Mouse (Mus musculus): Measurements from ENCODE around the gene Nap1l1.

Nap1l1 gene

GRCm38 (mm10) chr10:111516804-111517436 is 43.9 kb downstream of the Nap1l1 start:
- no peak for DNase-seq

DNA sequence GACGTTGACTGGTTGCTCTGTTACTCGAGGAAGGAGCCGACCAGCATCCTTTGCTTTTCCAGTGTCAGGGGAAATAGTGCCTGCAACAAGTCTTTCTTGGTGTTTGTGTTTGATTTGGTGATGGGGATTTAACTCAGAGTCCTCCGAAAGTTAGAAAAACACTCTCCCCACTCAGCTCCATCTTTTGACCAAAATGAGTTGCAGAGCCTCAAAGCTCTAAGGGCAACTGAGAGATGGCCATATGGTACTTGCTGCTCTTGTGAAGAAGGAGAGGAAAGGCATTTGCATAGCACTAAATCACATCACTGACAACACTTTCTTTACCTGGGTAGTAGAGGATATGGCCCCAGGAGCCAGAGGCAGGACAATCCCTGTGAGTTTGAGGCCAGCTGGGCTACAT is 45.3 kb downstream of the Nap1l1 start:
- DNase-seq = no peak

DNA sequence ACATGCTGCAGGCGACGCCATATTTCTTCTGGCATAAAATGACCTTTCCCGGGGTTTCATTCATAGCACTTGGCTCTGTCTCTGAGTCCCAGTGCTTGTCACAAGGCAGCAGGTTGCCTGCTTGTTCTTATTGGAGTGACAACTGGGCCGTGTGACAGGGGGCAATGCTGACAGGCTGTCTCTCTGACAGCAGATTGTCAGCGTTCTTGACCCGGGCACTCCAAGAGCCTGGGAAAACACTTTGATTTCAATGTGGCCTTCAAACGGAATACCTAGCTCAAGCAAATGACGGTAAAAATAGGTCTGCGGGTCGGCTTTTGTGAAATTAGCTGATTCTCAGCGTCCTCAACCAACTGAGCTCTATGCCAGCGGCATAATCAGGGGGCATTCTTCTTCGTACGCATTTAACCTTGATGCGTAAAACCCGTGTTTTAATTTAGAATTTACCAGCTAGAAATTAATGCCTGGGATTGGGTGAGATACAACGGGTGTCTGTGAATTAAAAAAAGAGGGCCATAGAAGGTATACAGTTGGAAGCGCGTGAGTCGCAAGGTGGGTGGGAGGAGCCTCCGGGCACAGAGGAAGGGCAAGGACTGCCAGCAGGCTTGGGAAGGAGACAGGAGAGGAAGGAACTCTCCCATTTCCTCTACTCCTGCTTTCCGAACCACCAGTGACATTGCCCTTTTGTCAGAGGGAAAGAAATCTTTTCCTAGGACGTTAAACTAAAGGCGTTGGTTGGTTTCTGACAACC is 46.8 kb downstream of the Nap1l1 start:
- peak; percentile 65 to 66 for DNase-seq

GRCm38 (mm10) chr10:111520621-111521020 is 47.6 kb downstream of the Nap1l1 start:
- DNase-seq = peak; percentile 36 to 51

DNA sequence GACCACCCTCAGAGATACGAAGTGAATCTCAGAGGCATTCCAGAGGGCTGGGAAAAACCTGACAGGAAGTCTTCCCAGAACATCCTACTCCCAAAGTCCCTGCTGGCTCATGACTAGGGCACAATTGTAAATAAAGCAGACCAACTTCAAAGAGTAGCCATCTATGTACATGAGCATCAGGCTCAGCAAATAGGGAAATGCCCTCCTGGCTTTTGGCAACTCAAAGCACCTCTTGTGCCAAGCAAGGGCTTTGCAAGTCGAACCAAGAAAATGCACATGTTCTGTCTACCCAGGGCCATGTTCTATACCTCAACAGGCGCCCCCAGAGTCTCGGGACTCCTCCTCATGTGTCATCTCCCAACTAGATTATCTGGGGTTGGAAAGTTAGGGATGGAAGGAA is 48.6 kb downstream of the Nap1l1 start:
- no peak for DNase-seq

DNA sequence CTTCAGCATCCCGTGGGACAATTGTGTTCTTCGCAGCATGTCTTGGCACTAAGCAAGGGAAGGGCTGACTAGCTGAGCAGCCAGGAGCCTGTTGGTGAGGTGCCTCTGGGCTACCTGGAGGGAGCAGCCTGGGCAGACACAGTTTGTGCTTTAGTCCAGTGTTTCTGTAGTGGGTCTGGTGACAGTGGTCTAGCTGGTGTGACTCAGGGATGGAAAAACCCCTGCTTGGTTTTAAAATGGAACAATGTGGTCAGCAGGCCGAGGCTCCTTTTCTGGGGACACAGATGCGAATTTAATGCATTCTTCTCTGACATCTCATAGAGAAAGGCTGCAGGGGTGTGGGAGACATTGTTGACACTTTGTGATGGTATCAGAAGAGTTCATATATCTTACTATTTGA is 49.2 kb downstream of the Nap1l1 start:
- no peak for DNase-seq

GRCm38 (mm10) chr10:111523894-111524293 is 50.9 kb downstream of the Nap1l1 start:
- no peak for DNase-seq

DNA sequence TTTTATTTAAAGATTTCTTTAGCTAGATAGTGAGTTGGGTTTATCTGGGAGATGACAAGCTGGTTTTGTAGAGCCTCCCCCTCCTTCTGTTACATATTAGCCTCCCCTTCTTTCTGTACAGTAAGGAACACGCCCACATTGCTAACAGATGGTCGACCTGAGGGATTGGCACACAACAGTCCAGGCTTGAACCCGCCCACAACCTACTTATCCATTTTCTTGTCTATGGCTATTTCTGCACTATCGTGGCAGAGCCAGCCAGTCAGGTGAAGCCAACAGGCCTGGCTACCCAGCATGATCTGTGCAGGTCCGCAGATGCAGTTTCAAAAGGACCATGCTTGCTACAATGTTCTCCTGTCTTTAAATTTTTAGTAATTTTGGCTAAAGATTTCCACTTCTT is 54.0 kb downstream of the Nap1l1 start:
- peak; percentile 73 to 80 for DNase-seq

- no peak for DNase-seq
Observed at GRCm38 (mm10) chr10:111527613-111528012, 54.6 kb downstream of the Nap1l1 start.

- DNase-seq = no peak
Observed at GRCm38 (mm10) chr10:111528283-111528682, 55.3 kb downstream of the Nap1l1 start.

GRCm38 (mm10) chr10:111530398-111530797 is 57.4 kb downstream of the Nap1l1 start:
- no peak for DNase-seq

- no peak for DNase-seq
Observed at GRCm38 (mm10) chr10:111534691-111535090, 61.7 kb downstream of the Nap1l1 start.

GRCm38 (mm10) chr10:111537410-111537809 is 64.4 kb downstream of the Nap1l1 start:
- no peak for DNase-seq

DNA sequence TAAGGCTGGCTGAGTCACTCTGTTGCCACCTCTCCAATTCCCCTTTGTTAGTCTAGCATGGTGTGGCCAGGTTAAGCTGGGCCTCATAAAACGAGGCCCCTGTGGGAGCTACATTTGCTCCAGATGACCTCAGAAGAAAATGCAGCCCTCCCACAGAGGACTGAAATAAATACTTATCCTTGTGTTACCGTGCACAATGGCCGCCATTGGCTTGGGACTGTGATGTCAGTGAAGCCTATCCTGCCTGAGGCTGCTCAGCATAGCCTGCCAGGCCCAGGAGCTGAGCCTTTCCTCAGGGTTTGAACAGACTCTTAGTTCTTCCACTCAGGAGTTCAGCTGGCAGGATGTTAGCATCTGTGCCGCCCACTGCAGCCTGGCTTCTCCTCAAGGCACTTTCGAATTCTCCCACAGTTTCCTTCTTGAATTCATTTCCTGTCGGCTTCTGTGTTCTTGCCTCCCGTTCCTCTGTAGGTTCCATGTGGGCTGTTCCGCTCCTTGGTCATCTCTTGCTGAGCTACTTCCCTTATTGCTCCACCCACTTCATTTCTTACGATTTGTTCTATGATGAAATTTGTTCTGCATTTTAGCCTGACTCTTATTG is 66.8 kb downstream of the Nap1l1 start:
- DNase-seq = no peak

- no peak for DNase-seq
Observed at GRCm38 (mm10) chr10:111540678-111541077, 67.7 kb downstream of the Nap1l1 start.

- DNase-seq = no peak
Observed at GRCm38 (mm10) chr10:111543106-111543505, 70.1 kb downstream of the Nap1l1 start.

- DNase-seq = no peak
Observed at GRCm38 (mm10) chr10:111543781-111544260, 70.8 kb downstream of the Nap1l1 start.

DNA sequence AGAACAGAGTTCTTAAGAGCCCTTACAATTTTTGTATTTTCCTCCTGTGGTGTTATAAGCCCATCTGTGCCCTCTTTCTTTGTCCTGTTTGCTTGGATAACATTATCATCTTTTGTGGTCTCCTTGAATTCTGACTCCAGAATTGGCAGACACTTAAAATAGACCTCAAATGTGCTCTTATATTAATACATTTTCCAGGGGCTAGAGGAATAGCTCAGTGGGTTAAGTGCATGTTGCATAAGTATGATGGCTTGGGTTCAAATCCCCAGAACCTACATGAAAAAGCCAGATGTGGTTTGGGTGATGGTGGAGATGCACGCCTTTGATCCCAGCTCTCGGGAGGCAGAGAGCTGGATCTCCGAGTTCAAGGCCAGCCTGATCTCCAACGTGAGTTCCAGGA is 71.3 kb downstream of the Nap1l1 start:
- DNase-seq = no peak

DNA sequence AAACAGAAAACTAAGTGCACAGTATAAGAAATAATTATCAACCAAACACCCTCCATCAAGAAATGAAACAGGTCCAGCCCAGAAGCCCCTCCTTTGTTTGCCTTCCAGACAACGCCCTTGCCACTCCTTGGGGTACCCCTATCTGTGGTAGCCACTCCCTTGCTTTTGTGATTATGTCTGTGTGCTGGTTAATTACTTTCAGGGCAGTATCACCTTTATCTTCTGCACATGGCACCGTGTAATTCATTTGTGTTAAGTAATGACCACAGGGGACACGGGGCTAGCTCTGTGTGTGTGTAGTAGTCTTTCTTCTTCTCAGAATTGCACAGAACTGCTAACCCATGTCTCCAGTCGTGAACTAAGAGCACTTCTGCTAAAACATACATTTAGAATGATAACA is 72.6 kb downstream of the Nap1l1 start:
- DNase-seq = no peak
